Mouse (Mus musculus): ENCODE measurements around the gene Vmn1r79. TPM values are rescaled to one million over a fixed set of nuclear protein-coding genes. Genes with fewer than 3 reads are reported as not detected.
"Not testable (repeated sequence)": the region's sequence is repeated elsewhere in the genome, so short reads cannot be mapped to it uniquely, and the experiment has no call there.

Vmn1r79 gene
- not detected for total RNA-seq (2021)
- long read RNA-seq, experiment 1, result 0 reads
- long read RNA-seq, experiment 2, result 0 reads

DNA sequence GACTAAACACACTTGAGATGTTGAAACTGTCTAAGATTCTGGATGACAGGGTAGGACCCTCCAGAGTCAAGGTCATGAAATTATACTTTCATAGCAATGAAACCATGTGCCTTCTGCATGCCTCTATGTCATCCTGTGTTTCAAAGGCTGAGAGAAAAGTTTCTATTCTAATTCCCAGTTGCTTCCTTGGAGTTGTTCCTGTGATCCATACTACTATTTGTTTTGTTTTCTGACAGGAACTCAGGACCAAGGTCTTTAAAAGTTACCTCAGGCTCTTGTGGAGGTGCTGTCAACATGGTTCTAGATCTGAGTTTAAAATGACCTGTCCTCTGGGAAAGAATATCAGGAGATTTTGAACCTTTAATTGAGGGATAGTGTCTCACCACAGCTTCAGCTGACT, at the start of gene Vmn1r79:
TSS of gene Vmn1r79 (plus strand) at position 301 of the 400 bp plus-strand sequence.
- DNase-seq (ENCODE audit: low spot score in 2 of 2); intact Hi-C loops (cut with DNase I): not testable (repeated sequence)

DNA sequence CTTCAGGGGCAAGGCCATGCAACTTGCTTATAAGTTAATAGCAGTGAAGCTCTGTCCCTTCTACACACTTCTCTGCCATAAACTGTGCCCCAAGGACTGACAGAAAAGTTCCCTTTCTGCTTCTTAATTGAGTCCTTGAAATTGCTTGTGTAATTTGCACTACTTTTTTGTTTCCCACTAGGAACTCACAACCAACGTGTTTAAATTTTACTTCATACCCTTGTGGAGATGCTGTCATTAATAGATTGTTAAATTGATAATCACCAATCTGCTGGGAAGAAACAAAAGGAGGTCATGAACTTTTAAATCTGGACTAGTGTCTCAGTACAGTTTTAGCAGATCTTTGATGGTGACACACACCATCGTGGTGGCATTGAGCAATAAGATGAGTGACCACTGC, 21.1 kb upstream of the Vmn1r79 start, which contains the start of gene Vmn1r78:
TSS of gene Vmn1r78 (plus strand) at position 301 of the 400 bp plus-strand sequence.
- intact Hi-C loops (cut with DNase I), result no loop called here
- DNase-seq (ENCODE audit: low spot score in 2 of 2), result no peak

DNA sequence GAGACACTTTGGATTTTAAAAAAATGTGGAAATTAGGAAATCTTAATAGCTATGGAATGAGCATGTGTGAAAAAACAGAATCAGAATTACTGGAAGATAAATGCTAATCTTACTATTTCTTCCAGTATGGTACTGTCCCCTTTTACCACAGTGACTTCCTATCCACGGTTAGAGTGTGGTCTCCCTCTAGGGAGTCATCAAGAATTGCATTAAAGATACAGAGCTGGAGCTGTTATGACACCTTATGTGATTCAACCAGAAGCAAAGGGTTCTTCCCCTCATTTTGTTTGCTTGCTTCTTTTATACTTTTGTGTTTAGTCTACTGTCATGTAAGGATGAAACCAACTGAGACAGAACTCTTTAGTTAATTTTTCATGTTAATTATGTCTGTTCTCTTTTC, 14.6 kb upstream of the Vmn1r79 start:
- DNase-seq (ENCODE audit: low spot score in 2 of 2); intact Hi-C loops (cut with DNase I): not testable (repeated sequence)

DNA sequence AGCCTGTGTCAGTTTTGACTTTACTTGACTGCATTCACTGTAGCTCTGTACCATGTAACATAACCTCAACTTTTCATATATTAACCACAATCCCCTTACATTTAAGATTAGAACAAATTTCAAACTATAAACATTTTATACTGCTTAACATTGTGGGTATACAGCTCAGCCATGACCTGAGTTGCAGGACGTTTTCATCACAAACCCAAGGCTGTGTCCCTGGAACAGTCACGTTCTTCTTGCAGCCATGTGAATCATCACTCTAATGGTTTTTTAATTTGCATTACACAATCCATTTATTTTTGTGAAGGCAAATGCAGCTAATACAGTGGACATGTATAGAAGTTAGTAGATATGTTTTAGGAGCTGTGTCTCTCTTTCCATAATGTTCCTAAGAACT, 1.8 kb downstream of the Vmn1r79 start:
- intact Hi-C loops (cut with DNase I); DNase-seq (ENCODE audit: low spot score in 2 of 2): not testable (repeated sequence)

DNA sequence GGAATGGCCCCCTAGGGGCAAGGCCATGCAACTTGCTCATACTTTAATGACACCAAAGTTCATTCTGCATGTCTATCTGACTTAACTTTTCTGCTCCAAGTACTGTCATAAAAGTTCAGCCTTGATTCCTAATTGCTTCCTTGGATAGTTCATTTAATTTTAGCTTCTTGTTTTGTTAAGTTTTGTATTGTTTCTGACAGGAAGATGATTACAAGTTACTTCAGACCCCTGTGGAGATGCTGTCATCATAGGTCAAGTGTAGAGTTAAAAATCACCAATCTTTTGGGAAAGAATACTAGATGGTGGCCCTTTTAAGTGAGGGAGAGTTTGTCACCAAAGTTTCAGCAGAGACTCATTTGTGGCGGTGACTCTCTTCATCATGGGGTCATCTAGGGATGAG, 17.9 kb downstream of the Vmn1r79 start, which contains the start of gene Vmn1r80:
TSS of gene Vmn1r80 (plus strand) at position 301 of the 400 bp plus-strand sequence.
- intact Hi-C loops (cut with DNase I), result no loop called here
- no peak for DNase-seq (ENCODE audit: low spot score in 2 of 2)

DNA sequence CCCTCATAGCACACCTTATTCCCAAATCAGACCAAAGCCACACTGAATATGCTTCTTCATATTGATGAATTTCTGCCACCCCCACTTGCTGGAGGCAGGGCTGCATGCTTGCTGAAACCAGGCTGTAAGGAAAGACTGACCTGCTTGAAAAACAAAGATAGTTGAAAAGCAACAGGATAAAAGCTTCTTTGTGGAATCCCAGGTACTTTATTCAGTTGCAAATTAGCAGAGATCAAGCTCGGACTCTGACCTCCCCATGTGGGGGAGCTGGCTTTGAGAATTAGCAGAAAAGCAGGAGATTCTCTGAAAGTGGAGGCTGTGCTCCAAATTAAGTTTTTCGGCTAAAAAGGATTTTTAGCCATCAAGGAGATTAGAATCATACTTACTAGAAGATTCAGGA, 33.1 kb downstream of the Vmn1r79 start:
- intact Hi-C loops (cut with DNase I), result no loop called here
- DNase-seq (ENCODE audit: low spot score in 2 of 2), result no peak

Other genes with a start within 250 kb of the Vmn1r79 start
- gene Vmn1r76, start 233.1 kb upstream of the Vmn1r79 start, total RNA-seq (2021), result not detected
- not detected for gene Vmn1r77, start 134.5 kb upstream of the Vmn1r79 start, total RNA-seq (2021)
- gene Vmn1r78, start 21.0 kb upstream of the Vmn1r79 start, total RNA-seq (2021), result not detected
- gene Vmn1r80, start 18.0 kb downstream of the Vmn1r79 start, total RNA-seq (2021), result not detected
- gene Vmn1r81, start 97.0 kb downstream of the Vmn1r79 start, total RNA-seq (2021), result not detected
- gene Vmn1r82, start 129.2 kb downstream of the Vmn1r79 start, total RNA-seq (2021), result not detected
- gene Vmn1r83, start 158.2 kb downstream of the Vmn1r79 start, total RNA-seq (2021), result under 1 TPM in 1 of 2 experiments, not detected in 1; 0.11 TPM
- not detected for gene Vmn1r84, start 198.0 kb downstream of the Vmn1r79 start, total RNA-seq (2021)

Measured in left cerebral cortex, postnatal 14 days (tissue).